In the genomic region with DNA sequence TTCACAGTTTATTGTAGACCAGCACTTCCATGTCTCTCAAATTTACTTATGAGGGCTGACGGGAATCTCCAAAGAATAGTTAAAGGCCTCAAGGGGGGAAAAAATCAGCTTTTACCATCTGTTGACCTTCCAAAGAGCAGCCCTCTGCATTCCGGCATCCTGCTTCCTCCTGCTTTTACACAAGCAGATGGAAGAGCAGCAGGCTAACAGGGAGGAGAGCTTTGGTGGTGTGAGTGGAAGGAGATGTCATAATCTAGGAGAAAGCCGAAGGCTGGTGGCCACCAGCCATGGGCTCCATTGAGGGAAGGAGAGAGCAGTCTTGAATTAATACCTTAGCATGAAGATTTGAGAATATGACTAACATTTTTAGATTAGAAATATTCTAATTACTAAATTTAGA, we compare ENCODE assay signal across 24 mouse cellular contexts. TPM values are rescaled to one million over a fixed set of nuclear protein-coding genes. Genes with fewer than 3 reads are reported as not detected.
DNase-seq lines count a peak whose midpoint lies in the region; ATAC-seq and TF ChIP-seq lines count a peak whose summit lies in the region.
"Had no signal": no experiment of that assay in that cellular context is flagged by ENCODE, and none has a peak within 500 bp of the region (broad histone marks: within the 10 kb centered on the region; RNA-seq: fewer than 3 reads in every experiment).

No protein-coding gene starts in this region.

- TF ChIP-seq POLR2A in heart, adult 2 months (IDR thresholded peaks at IDR 0.05; ENCODE audit: insufficient read depth, low read depth, low read length) = no peak

- H3K27ac ChIP-seq in heart, adult 2 months = peak overlapping the region; percentile 82
- 0 out of 2 replicates have a peak overlapping the region, but pooled peaks have one; percentile 10 for H3K27ac ChIP-seq in kidney, postnatal 0 days
- H3K27ac ChIP-seq in kidney, embryonic 14.5 days (ENCODE audit: low read depth, low read length) = no peak overlapping the region
- H3K27ac ChIP-seq in liver, embryonic 11.5 days (ENCODE audit: low read depth, low read length) = no peak overlapping the region
- no peak overlapping the region for H3K27ac ChIP-seq in midbrain, embryonic 13.5 days
- H3K27ac ChIP-seq: embryonic facial prominence, embryonic 15.5 days; forebrain, embryonic 10.5 days; hindbrain, embryonic 10.5 days; limb, embryonic 13.5 days; liver, embryonic 15.5 days had no signal

- H3K79me2 ChIP-seq in heart, adult 2 months (replicated peaks; ENCODE audit: control insufficient read depth, insufficient read depth, low read length) = no peaks in the 10 kb centered on the region; the same call in 1 of the 2 replicates

- DNase-seq in heart, adult 2 months = no peak
- no peak for DNase-seq in heart, adult 9 months (ENCODE audit: low spot score in 2 of 2)
- no peak for DNase-seq in kidney, postnatal 0 days (ENCODE audit: low spot score)
- peak; percentile 84 for DNase-seq in cerebellum, adult 9-11 months
- DNase-seq in lung, adult 18-20 months = no peak
- DNase-seq in liver, embryonic 11.5 days (ENCODE audit: low spot score) = no peak
- DNase-seq: adrenal gland, postnatal 14 days; kidney, adult 9 months; lung, postnatal 10 days; right cerebral cortex, adult 18-20 months had no signal

- H3K4me2 ChIP-seq in kidney, postnatal 0 days (ENCODE audit: low read length) = no peak overlapping the region
- H3K4me2 ChIP-seq in kidney, embryonic 14.5 days (replicated peaks; ENCODE audit: low read depth, low read length) = no peak overlapping the region
- H3K4me2 ChIP-seq in liver, embryonic 11.5 days = no peak overlapping the region
- H3K4me2 ChIP-seq in midbrain, embryonic 13.5 days (replicated peaks) = no peak overlapping the region
- H3K4me2 ChIP-seq: embryonic facial prominence, embryonic 15.5 days; limb, embryonic 13.5 days; liver, embryonic 15.5 days had no signal

- no peak for TF ChIP-seq CTCF in heart, adult 2 months (IDR thresholded peaks at IDR 0.05)
- TF ChIP-seq CTCF in kidney, postnatal 0 days (IDR thresholded peaks at IDR 0.05; ENCODE audit: low read depth) = no peak

- no peaks in the 10 kb centered on the region for H3K9me3 ChIP-seq in kidney, postnatal 0 days (replicated peaks; ENCODE audit: low read length)
- no peaks in the 10 kb centered on the region for H3K9me3 ChIP-seq in kidney, embryonic 14.5 days (ENCODE audit: control insufficient read depth, low read length)
- no peaks in the 10 kb centered on the region for H3K9me3 ChIP-seq in liver, embryonic 11.5 days (ENCODE audit: control insufficient read depth, low read length)
- no peaks in the 10 kb centered on the region for H3K9me3 ChIP-seq in midbrain, embryonic 13.5 days
- H3K9me3 ChIP-seq: embryonic facial prominence, embryonic 15.5 days; forebrain, embryonic 10.5 days; hindbrain, embryonic 10.5 days; limb, embryonic 13.5 days; liver, embryonic 15.5 days; megakaryocyte, embryonic 14.5 days had no signal

- peaks cover 3% of the 10 kb centered on the region; the same call in 1 of the 2 replicates for H3K36me3 ChIP-seq in heart, adult 2 months (ENCODE audit: control insufficient read depth, insufficient read depth, low read length)
- H3K36me3 ChIP-seq in kidney, postnatal 0 days (ENCODE audit: insufficient read depth, low read length) = no peaks in the 10 kb centered on the region
- no peaks in the 10 kb centered on the region for H3K36me3 ChIP-seq in kidney, embryonic 14.5 days (ENCODE audit: control insufficient read depth, insufficient read depth, low read length)
- no peaks in the 10 kb centered on the region for H3K36me3 ChIP-seq in liver, embryonic 11.5 days (ENCODE audit: control insufficient read depth, insufficient read depth, low read length)
- no peaks in the 10 kb centered on the region for H3K36me3 ChIP-seq in midbrain, embryonic 13.5 days
- H3K36me3 ChIP-seq: embryonic facial prominence, embryonic 15.5 days; forebrain, embryonic 10.5 days; hindbrain, embryonic 10.5 days; limb, embryonic 13.5 days; liver, embryonic 15.5 days had no signal

- peaks cover 3% of the 10 kb centered on the region for H3K4me1 ChIP-seq in heart, adult 2 months (ENCODE audit: control insufficient read depth, insufficient read depth, low read length)
- H3K4me1 ChIP-seq in kidney, postnatal 0 days (replicated peaks; ENCODE audit: insufficient read depth, low read length) = no peaks in the 10 kb centered on the region; the same call in 1 of the 2 replicates
- H3K4me1 ChIP-seq in kidney, embryonic 14.5 days (ENCODE audit: control insufficient read depth, insufficient read depth, low read length) = peaks cover 4% of the 10 kb centered on the region; the same call in 1 of the 2 replicates
- peaks cover 10% of the 10 kb centered on the region for H3K4me1 ChIP-seq in liver, embryonic 11.5 days (replicated peaks; ENCODE audit: control insufficient read depth, insufficient read depth, low read length)
- H3K4me1 ChIP-seq in midbrain, embryonic 13.5 days (replicated peaks) = peaks cover 16% of the 10 kb centered on the region

- 40% methylated on average over 3 of the region's 3 CpGs for WGBS in heart, adult 2 months
- WGBS in kidney, postnatal 0 days = 55% methylated on average over 3 of the region's 3 CpGs
- 70% methylated on average over 3 of the region's 3 CpGs for WGBS in kidney, embryonic 14.5 days
- WGBS in liver, embryonic 11.5 days = 81% methylated on average over 3 of the region's 3 CpGs
- 89% methylated on average over 3 of the region's 3 CpGs for WGBS in midbrain, embryonic 13.5 days

- TF ChIP-seq EP300 in heart, adult 2 months (IDR thresholded peaks at IDR 0.05; ENCODE audit: insufficient read depth, low read depth, low read length) = no peak

- no peak overlapping the region for H3K4me3 ChIP-seq in heart, adult 2 months
- H3K4me3 ChIP-seq in kidney, postnatal 0 days (replicated peaks; ENCODE audit: low read depth, low read length) = no peak overlapping the region
- H3K4me3 ChIP-seq in kidney, embryonic 14.5 days (ENCODE audit: low read length) = no peak overlapping the region
- no peak overlapping the region for H3K4me3 ChIP-seq in liver, embryonic 11.5 days (ENCODE audit: low read depth, low read length)
- H3K4me3 ChIP-seq in midbrain, embryonic 13.5 days (replicated peaks) = no peak overlapping the region
- H3K4me3 ChIP-seq: embryonic facial prominence, embryonic 15.5 days; forebrain, embryonic 10.5 days; hindbrain, embryonic 10.5 days; limb, embryonic 13.5 days; liver, embryonic 15.5 days; megakaryocyte, embryonic 14.5 days had no signal

- intact Hi-C loops in heart, adult 2 months (cut with DNase I) = no loop called here

- no peak for ATAC-seq in kidney, postnatal 0 days (replicated peaks; ENCODE audit: low FRiP score, low read depth)
- no peak for ATAC-seq in kidney, embryonic 14.5 days (ENCODE audit: low FRiP score, low TSS enrichment)
- no peak for ATAC-seq in liver, embryonic 11.5 days (replicated peaks; ENCODE audit: low FRiP score)
- no peak for ATAC-seq in midbrain, embryonic 13.5 days
- ATAC-seq: activated CD4-positive, CD25-positive, alpha-beta regulatory T cell, adult 4 months; Patski had no signal

- no peak overlapping the region; the same call in 1 of the 2 replicates for H3K9ac ChIP-seq in heart, adult 2 months (ENCODE audit: low read depth, low read length)
- H3K9ac ChIP-seq in kidney, postnatal 0 days (ENCODE audit: low read depth, low read length) = no peak overlapping the region
- no peak overlapping the region for H3K9ac ChIP-seq in kidney, embryonic 14.5 days (ENCODE audit: low read depth, low read length)
- H3K9ac ChIP-seq in liver, embryonic 11.5 days (ENCODE audit: low read depth, low read length) = no peak overlapping the region
- H3K9ac ChIP-seq in midbrain, embryonic 13.5 days (replicated peaks) = no peak overlapping the region
- H3K9ac ChIP-seq: embryonic facial prominence, embryonic 15.5 days; limb, embryonic 13.5 days; liver, embryonic 15.5 days had no signal

- no peaks in the 10 kb centered on the region for H3K27me3 ChIP-seq in heart, adult 2 months (ENCODE audit: control insufficient read depth, insufficient read depth, low read length)
- no peaks in the 10 kb centered on the region for H3K27me3 ChIP-seq in kidney, postnatal 0 days (ENCODE audit: insufficient read depth, low read length)
- no peaks in the 10 kb centered on the region for H3K27me3 ChIP-seq in kidney, embryonic 14.5 days (ENCODE audit: control insufficient read depth, insufficient read depth, low read length)
- no peaks in the 10 kb centered on the region for H3K27me3 ChIP-seq in liver, embryonic 11.5 days (replicated peaks; ENCODE audit: control insufficient read depth, insufficient read depth, low read length)
- no peaks in the 10 kb centered on the region for H3K27me3 ChIP-seq in midbrain, embryonic 13.5 days
- H3K27me3 ChIP-seq: embryonic facial prominence, embryonic 15.5 days; limb, embryonic 13.5 days; liver, embryonic 15.5 days; Patski had no signal

RNA-seq across cellular contexts. Expression of gene Asb8, which starts 17.1 kb away (rescaled TPM):
- 100 to 1,000 TPM; 105 to 118 TPM for total RNA-seq in heart, adult 2 months (2021)
- polyA plus RNA-seq in heart, adult 2 months (2012; rRNA removed) = 104 and 172 TPM in 2 replicates
- 49.5 and 52.5 TPM in 2 replicates for polyA plus RNA-seq in kidney, postnatal 0 days (2015; fragmentation: Nextera tagmentation; extraction: Ambion mirVana)
- 40.6 and 52.6 TPM in 2 replicates for polyA plus RNA-seq in kidney, embryonic 14.5 days (2014; fragmentation: Nextera tagmentation; extraction: Ambion mirVana)
- 37.2 and 42.5 TPM in 2 replicates for polyA plus RNA-seq in liver, embryonic 11.5 days (2014; fragmentation: Nextera tagmentation; extraction: Ambion mirVana)
- polyA plus RNA-seq in midbrain, embryonic 13.5 days (2015; fragmentation: Nextera tagmentation; extraction: Ambion mirVana) = 54.4 and 54.9 TPM in 2 replicates

RNA-seq across cellular contexts. Expression of gene Ccdc184, which starts 18.6 kb away (rescaled TPM):
- total RNA-seq in heart, adult 2 months (2021) = under 1 TPM; 0.52 to 0.63 TPM
- polyA plus RNA-seq in heart, adult 2 months (2012; rRNA removed) = 0.61 and 0.94 TPM in 2 replicates
- polyA plus RNA-seq in kidney, postnatal 0 days (2015; fragmentation: Nextera tagmentation; extraction: Ambion mirVana) = 1.3 and 1.7 TPM in 2 replicates
- 0.99 and 1.2 TPM in 2 replicates for polyA plus RNA-seq in kidney, embryonic 14.5 days (2014; fragmentation: Nextera tagmentation; extraction: Ambion mirVana)
- polyA plus RNA-seq in liver, embryonic 11.5 days (2014; fragmentation: Nextera tagmentation; extraction: Ambion mirVana) = not detected in 2 replicates
- 55.4 and 60.4 TPM in 2 replicates for polyA plus RNA-seq in midbrain, embryonic 13.5 days (2015; fragmentation: Nextera tagmentation; extraction: Ambion mirVana)
- total RNA-seq: gastrocnemius, postnatal 14 days had no signal
- polyA plus RNA-seq: Patski had no signal

RNA-seq across cellular contexts. Expression of gene Olfr288, which starts 47.0 kb away (rescaled TPM):
- not detected for total RNA-seq in heart, adult 2 months (2021)
- not detected in 2 replicates for polyA plus RNA-seq in heart, adult 2 months (2012; rRNA removed)
- not detected in 2 replicates for polyA plus RNA-seq in kidney, postnatal 0 days (2015; fragmentation: Nextera tagmentation; extraction: Ambion mirVana)
- not detected in 2 replicates for polyA plus RNA-seq in kidney, embryonic 14.5 days (2014; fragmentation: Nextera tagmentation; extraction: Ambion mirVana)
- not detected in 2 replicates for polyA plus RNA-seq in liver, embryonic 11.5 days (2014; fragmentation: Nextera tagmentation; extraction: Ambion mirVana)
- polyA plus RNA-seq in midbrain, embryonic 13.5 days (2015; fragmentation: Nextera tagmentation; extraction: Ambion mirVana) = not detected in 2 replicates
- total RNA-seq: adrenal gland, postnatal 14 days; gastrocnemius, postnatal 14 days; layer of hippocampus, postnatal 10 days had no signal
- polyA plus RNA-seq: activated CD4-positive, CD25-positive, alpha-beta regulatory T cell, adult 4 months; embryonic facial prominence, embryonic 15.5 days; forebrain, embryonic 10.5 days; hindbrain, embryonic 10.5 days; limb, embryonic 13.5 days; liver, embryonic 15.5 days; neural tube, embryonic 11.5 days; Patski; urinary bladder, adult 2 months had no signal

RNA-seq across cellular contexts. Expression of gene Senp1, which starts 54.8 kb away (rescaled TPM):
- total RNA-seq in heart, adult 2 months (2021) = 1 to 10 TPM; 9.8 to 10.0 TPM
- 5.3 and 10.1 TPM in 2 replicates for polyA plus RNA-seq in heart, adult 2 months (2012; rRNA removed)
- polyA plus RNA-seq in kidney, postnatal 0 days (2015; fragmentation: Nextera tagmentation; extraction: Ambion mirVana) = 17.1 and 17.9 TPM in 2 replicates
- 25.9 and 41.2 TPM in 2 replicates for polyA plus RNA-seq in kidney, embryonic 14.5 days (2014; fragmentation: Nextera tagmentation; extraction: Ambion mirVana)
- polyA plus RNA-seq in liver, embryonic 11.5 days (2014; fragmentation: Nextera tagmentation; extraction: Ambion mirVana) = 37.9 and 38.6 TPM in 2 replicates
- polyA plus RNA-seq in midbrain, embryonic 13.5 days (2015; fragmentation: Nextera tagmentation; extraction: Ambion mirVana) = 27.6 and 31.1 TPM in 2 replicates

RNA-seq across cellular contexts. Expression of gene Pfkm, which starts 56.0 kb away (rescaled TPM):
- total RNA-seq in heart, adult 2 months (2021) = 100 to 1,000 TPM; 800 to 921 TPM
- 521 and 828 TPM in 2 replicates for polyA plus RNA-seq in heart, adult 2 months (2012; rRNA removed)
- polyA plus RNA-seq in kidney, postnatal 0 days (2015; fragmentation: Nextera tagmentation; extraction: Ambion mirVana) = 34.2 and 35.3 TPM in 2 replicates
- 23.4 and 34.2 TPM in 2 replicates for polyA plus RNA-seq in kidney, embryonic 14.5 days (2014; fragmentation: Nextera tagmentation; extraction: Ambion mirVana)
- 37.2 and 42.5 TPM in 2 replicates for polyA plus RNA-seq in liver, embryonic 11.5 days (2014; fragmentation: Nextera tagmentation; extraction: Ambion mirVana)
- polyA plus RNA-seq in midbrain, embryonic 13.5 days (2015; fragmentation: Nextera tagmentation; extraction: Ambion mirVana) = 70.8 and 73.8 TPM in 2 replicates

Comparison
In these comparisons a context has a peak if more than half of its experiments do, and no peak if none do; other contexts are left out.
1. H3K27ac ChIP-seq: peak in heart, adult 2 months (single experiment) and kidney, postnatal 0 days (single experiment); none in kidney, embryonic 14.5 days (single experiment), liver, embryonic 11.5 days (single experiment) and midbrain, embryonic 13.5 days (single experiment).
2. RNA of gene Ccdc184, which starts 18.6 kb away (polyA plus RNA-seq): 55.4 to 60.4 TPM in midbrain, embryonic 13.5 days; 1.3 to 1.7 TPM in kidney, postnatal 0 days, 0.99 to 1.2 TPM in kidney, embryonic 14.5 days, 0.61 to 0.94 TPM in heart, adult 2 months and not detected in liver, embryonic 11.5 days; every median in the first group is over 10 times any median in the second.